Mouse (Mus musculus) heart, postnatal 36 days (tissue): ENCODE results near the gene 1700067K01Rik. TPM values are rescaled to one million over a fixed set of nuclear protein-coding genes. Genes with fewer than 3 reads are reported as not detected.

ENCODE experiments used
- DNase-seq, 2 experiments: peaks; one replicate each; pipeline ENCODE4 v3.0.0; 2021 to 2022
- intact Hi-C: fragments of 180-260 bp; cut with DNase I; formaldehyde crosslinking; loops from one replicate; pipeline ENCODE4 v1.15.1; 2025
- microRNA-seq, 2 experiments: library from miRNA; unstranded; fragments of <30 nt; microRNA quantifications; one replicate each; pipeline ENCODE4 v1.2.0; 2021; ENCODE audit warnings: borderline number of aligned reads in 2 of 2
- total RNA-seq, 2 experiments: library from RNA; stranded (reverse); gene quantifications; 2 replicates each; pipeline ENCODE4 v1.2.3; 2021

The 1700067K01Rik gene
- total RNA-seq, 2 experiments from 2014 or later = not detected

GRCm38 (mm10) chr8:84044103-84044502 lies 42.8 kb downstream of the 1700067K01Rik start:
- intact Hi-C loops = no loop called here

GRCm38 (mm10) chr8:84044900-84045299 lies 43.6 kb downstream of the 1700067K01Rik start, which contains the start of gene Rln3:
TSS of gene Rln3 (minus strand) at chr8:84045000.
- DNase-seq = no peak
- intact Hi-C loops = no loop called here

More at GRCm38 (mm10) chr8:84044103-84044502, 42.8 kb downstream of the 1700067K01Rik start:
- DNase-seq = no peak

GRCm38 (mm10) chr8:84046505-84046904 lies 45.2 kb downstream of the 1700067K01Rik start:
- intact Hi-C loops = no loop called here

GRCm38 (mm10) chr8:84048171-84048570 lies 46.9 kb downstream of the 1700067K01Rik start:
- intact Hi-C loops = no loop called here
- no peak for DNase-seq

More at GRCm38 (mm10) chr8:84046505-84046904, 45.2 kb downstream of the 1700067K01Rik start:
- no peak for DNase-seq

- intact Hi-C loops = no loop called here
- DNase-seq = no peak
These were observed 51.4 kb downstream of the 1700067K01Rik start for GRCm38 (mm10) chr8:84052746-84053145.

- intact Hi-C loops = no loop called here
- DNase-seq = no peak
These were observed 51.9 kb downstream of the 1700067K01Rik start for GRCm38 (mm10) chr8:84053229-84053628.

Small RNAs within 50 kb of the gene (microRNA-seq; reads per million reads assigned to microRNA genes)
- gene Mir1199 (5.1 to 7.4 reads per million in 2 experiments), gene Mir8111 (7.9 to 9.4 reads per million in 2 experiments)

Other genes with a start within 250 kb of the 1700067K01Rik start
- 10 to 100 TPM; 13.9 to 15.0 TPM for gene Adgrl1, start 101.4 kb upstream of the 1700067K01Rik start, total RNA-seq
- gene Gm10644, start 46.3 kb upstream of the 1700067K01Rik start, total RNA-seq = under 1 TPM; 0.92 to 0.95 TPM
- gene Asf1b, start 46.0 kb upstream of the 1700067K01Rik start, total RNA-seq = 1 to 10 TPM; 1.2 to 2.4 TPM
- 100 to 1,000 TPM; 336 to 360 TPM for gene Prkaca, start 28.5 kb upstream of the 1700067K01Rik start, total RNA-seq
- gene Samd1, start 3.8 kb upstream of the 1700067K01Rik start, total RNA-seq = 10 to 100 TPM; 27.3 to 33.1 TPM
- gene 2210011C24Rik, start 10.7 kb downstream of the 1700067K01Rik start, total RNA-seq = 1 to 10 TPM; 2.6 to 3.4 TPM
- under 1 TPM; 0.11 to 0.87 TPM for gene Palm3, start 20.0 kb downstream of the 1700067K01Rik start, total RNA-seq
- gene Il27ra, start 41.1 kb downstream of the 1700067K01Rik start, total RNA-seq = 1 to 10 TPM; 3.0 to 3.1 TPM
- gene Rln3, start 43.5 kb downstream of the 1700067K01Rik start, total RNA-seq = not detected
- 1 to 10 TPM; 4.1 to 4.5 TPM for gene Gm10643, start 63.6 kb downstream of the 1700067K01Rik start, total RNA-seq
- 10 to 100 TPM; 11.0 to 12.3 TPM for gene Rfx1, start 65.3 kb downstream of the 1700067K01Rik start, total RNA-seq
- gene Dcaf15, start 103.3 kb downstream of the 1700067K01Rik start, total RNA-seq = 1 to 10 TPM; 8.1 to 8.2 TPM
- not detected for gene Podnl1, start 124.5 kb downstream of the 1700067K01Rik start, total RNA-seq
- gene Cc2d1a, start 146.4 kb downstream of the 1700067K01Rik start, total RNA-seq = 10 to 100 TPM; 14.5 to 15.8 TPM
- under 1 TPM in 1 of 2 experiments, not detected in 1; 0.36 TPM for gene 4930432K21Rik, start 146.5 kb downstream of the 1700067K01Rik start, total RNA-seq
- under 1 TPM; 0.80 to 0.95 TPM for gene Nanos3, start 183.7 kb downstream of the 1700067K01Rik start, total RNA-seq
- gene Zswim4, start 235.6 kb downstream of the 1700067K01Rik start, total RNA-seq = 10 to 100 TPM in 1 of 2 experiments, 1 to 10 TPM in 1; 9.5 to 11.0 TPM
- gene D8Ertd738e, start 248.2 kb downstream of the 1700067K01Rik start, total RNA-seq = 100 to 1,000 TPM; 231 to 232 TPM